Mouse (Mus musculus): Measurements from ENCODE around the gene Rhag. TPM values are rescaled to one million over a fixed set of nuclear protein-coding genes. Genes with fewer than 3 reads are reported as not detected.

The Rhag gene
- not detected in 2 replicates for polyA plus RNA-seq (2012; rRNA removed; ENCODE audit: low replicate concordance)

GRCm38 (mm10) chr17:40810934-40811333 is at the start of gene Rhag:
Gene Rhag, plus strand, starts transcription at chr17:40811126.

GRCm38 (mm10) chr17:40806953-40807572 is 3.9 kb upstream of the Rhag start, which contains the start of gene Crisp2:
Gene Crisp2, minus strand, starts transcription at chr17:40807003.

DNA sequence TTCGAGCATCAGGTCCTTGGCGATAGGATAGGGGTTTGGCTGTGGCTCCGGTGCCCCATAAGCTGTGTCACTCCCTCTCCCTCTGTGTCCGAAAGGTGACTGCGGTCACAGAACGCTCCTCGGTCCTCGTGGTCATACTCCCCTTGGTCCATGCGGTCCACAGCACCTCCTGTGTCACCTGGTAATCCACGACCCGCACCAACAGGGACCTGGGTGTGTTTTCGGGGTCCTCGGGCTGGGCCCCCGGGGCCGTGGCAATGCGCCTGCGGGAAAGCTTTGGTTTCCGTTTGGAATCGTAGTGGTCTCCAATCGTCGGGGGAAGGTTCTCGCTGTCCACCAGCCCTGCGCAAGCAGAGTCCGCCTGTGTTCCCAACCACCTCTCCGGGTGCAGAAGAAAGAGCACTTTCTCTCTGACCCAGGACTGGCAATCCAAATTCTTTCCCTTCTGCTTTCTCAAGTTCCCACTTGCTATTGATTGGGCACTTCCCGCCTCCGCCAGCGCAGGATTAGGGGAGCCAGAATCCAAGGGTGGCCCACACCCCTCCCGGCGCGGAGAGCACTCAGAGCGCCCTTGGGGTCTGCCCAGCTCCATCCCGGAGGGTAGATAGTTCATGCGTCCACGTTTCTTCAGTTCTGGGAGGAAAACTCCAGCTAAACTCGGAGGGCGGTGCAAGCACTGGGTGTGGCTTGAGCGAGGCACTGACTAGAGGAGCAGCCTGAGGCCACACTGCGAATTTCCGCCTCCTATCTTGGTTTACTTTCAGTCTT is 69.2 kb downstream of the Rhag start, which contains the start of gene 9130008F23Rik:
Gene 9130008F23Rik (minus strand): TSS at position 636 of the 768 bp plus-strand sequence.

Other genes starting within 250 kb of the Rhag start
- not detected in 2 replicates for gene Esp6, start 249.6 kb upstream of the Rhag start, polyA plus RNA-seq (2012; rRNA removed; ENCODE audit: low replicate concordance)
- gene Esp4, start 212.5 kb upstream of the Rhag start, polyA plus RNA-seq (2012; rRNA removed; ENCODE audit: low replicate concordance): not detected in 2 replicates
- gene Esp3, start 179.1 kb upstream of the Rhag start, polyA plus RNA-seq (2012; rRNA removed; ENCODE audit: low replicate concordance): not detected in 2 replicates
- gene Esp1, start 84.0 kb upstream of the Rhag start, polyA plus RNA-seq (2012; rRNA removed; ENCODE audit: low replicate concordance): not detected in 2 replicates
- gene Crisp2, start 4.1 kb upstream of the Rhag start, polyA plus RNA-seq (2012; rRNA removed; ENCODE audit: low replicate concordance): 1.3 TPM in 1 of 2 replicates, not detected in the other
- 2.4 and 5.2 TPM in 2 replicates for gene 9130008F23Rik, start 69.4 kb downstream of the Rhag start, polyA plus RNA-seq (2012; rRNA removed; ENCODE audit: low replicate concordance)
- not detected in 2 replicates for gene Glyatl3, start 103.2 kb downstream of the Rhag start, polyA plus RNA-seq (2012; rRNA removed; ENCODE audit: low replicate concordance)
- gene Mut, start 123.6 kb downstream of the Rhag start, polyA plus RNA-seq (2012; rRNA removed; ENCODE audit: low replicate concordance): 25.2 and 44.6 TPM in 2 replicates
- gene Cenpq, start 123.9 kb downstream of the Rhag start, polyA plus RNA-seq (2012; rRNA removed; ENCODE audit: low replicate concordance): 0.69 and 0.84 TPM in 2 replicates